Mouse (Mus musculus) lung, postnatal 0 days (tissue): ENCODE data around the gene Dqx1.

Source experiments
- CTCF ChIP-seq: IDR thresholded peaks from 2 replicates; pipeline ENCODE4 v1.5.1; 2016; ENCODE audit warnings: antibody characterized with exemption, mild to moderate bottlenecking
- EP300 ChIP-seq: IDR thresholded peaks from 2 replicates; pipeline ENCODE4 v1.6.1; 2016; ENCODE audit warnings: antibody characterized with exemption, mild to moderate bottlenecking, control low read depth

DNA sequence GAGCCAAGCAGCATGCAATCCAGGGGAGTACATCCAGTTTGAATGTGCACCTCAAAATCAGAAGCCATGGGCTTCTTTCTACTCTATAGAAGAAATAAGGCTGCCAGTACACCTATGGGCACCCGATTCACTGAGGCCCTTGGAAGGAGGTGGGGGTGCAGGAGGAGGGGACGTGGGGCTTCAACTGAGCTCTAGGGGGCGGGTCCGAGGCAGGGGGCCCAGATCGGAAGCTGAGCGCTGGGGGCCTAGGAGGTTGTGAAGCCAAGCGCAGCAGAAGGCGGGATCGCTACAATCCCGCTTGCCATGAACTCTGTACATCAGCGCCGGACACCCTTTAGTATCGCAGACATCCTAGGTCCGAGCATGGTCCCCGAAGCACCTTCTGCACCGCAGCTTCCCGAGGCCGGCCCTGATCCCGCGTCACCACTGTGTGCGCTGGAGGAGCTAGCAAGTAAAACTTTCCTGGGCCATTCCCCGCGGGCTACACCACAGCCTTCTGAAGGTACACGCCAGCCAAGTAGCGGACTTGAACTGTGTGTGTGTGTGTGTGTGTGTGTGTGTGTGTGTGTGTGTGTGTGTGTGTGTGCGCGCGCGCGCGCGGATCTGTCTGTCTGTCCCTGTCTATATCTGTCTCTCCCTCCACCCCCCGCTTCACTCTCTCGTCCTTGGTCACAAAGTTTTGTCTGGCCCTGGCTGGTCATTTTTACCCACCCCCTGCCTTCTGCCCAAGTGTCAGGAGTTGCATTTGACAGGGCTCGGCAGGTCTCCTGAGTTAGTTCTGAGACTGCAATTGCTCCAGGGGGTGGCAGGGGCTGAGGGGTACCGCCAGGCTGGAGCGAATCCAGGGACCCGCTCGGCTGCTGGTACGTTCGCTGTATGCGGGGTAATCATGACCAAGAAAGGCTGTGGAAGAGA is 28.7 kb downstream of the Dqx1 start, which contains the start of gene Lbx2:
- TF ChIP-seq CTCF (no peak), EP300 (no peak)
